Mouse (Mus musculus): Measurements from ENCODE around the gene Ugp2. TPM values are rescaled to one million over a fixed set of nuclear protein-coding genes. Genes with fewer than 3 reads are reported as not detected.
"Not testable (repeated sequence)": the region's sequence is repeated elsewhere in the genome, so short reads cannot be mapped to it uniquely, and the experiment has no call there.

Gene Ugp2
- polyA plus RNA-seq, 1 experiment, result 29.9 TPM

GRCm38 (mm10) chr11:21303619-21304018, 67.4 kb downstream of the Ugp2 start:
- TF ChIP-seq MYOD1 (IDR thresholded peaks at IDR 0.05; ENCODE audit: control insufficient read depth in 1 of 3, insufficient read length in 2 of 3, low read depth in 2 of 3) (no peak), MAX (IDR thresholded peaks at IDR 0.05; ENCODE audit: low read depth) (no peak), TCF12 (IDR thresholded peaks at IDR 0.05; ENCODE audit: insufficient read depth, poor library complexity, severe bottlenecking) (no peak), POLR2AphosphoS2 (IDR thresholded peaks at IDR 0.05; ENCODE audit: insufficient read length, low read depth) (no peak), REST (IDR thresholded peaks at IDR 0.05; ENCODE audit: insufficient read depth, insufficient read length) (no peak), CEBPB (IDR thresholded peaks at IDR 0.05; ENCODE audit: insufficient read depth, poor library complexity, severe bottlenecking) (no peak), TCF3 (IDR thresholded peaks at IDR 0.05; ENCODE audit: insufficient read length, low read depth) (no peak), MYOG (IDR thresholded peaks at IDR 0.05; ENCODE audit: control insufficient read depth in 1 of 3, insufficient read depth in 1 of 3, insufficient read length in 2 of 3, low read depth in 2 of 3) (no peak), USF1 (IDR thresholded peaks at IDR 0.05; ENCODE audit: low read depth) (no peak), SRF (IDR thresholded peaks at IDR 0.05; ENCODE audit: control insufficient read depth, insufficient read length, low read depth) (no peak), E2F4 (IDR thresholded peaks at IDR 0.05; ENCODE audit: insufficient read depth) (no peak), POLR2A (IDR thresholded peaks at IDR 0.05; ENCODE audit: insufficient read length, low read depth) (no peak)
- no peak overlapping the region for H3K4me3 ChIP-seq
- no peak overlapping the region for H3ac ChIP-seq (ENCODE audit: control insufficient read depth, insufficient read length)
- peaks cover 24% of the 10 kb centered on the region for H3K36me3 ChIP-seq (ENCODE audit: control insufficient read depth, insufficient read depth)
- H3K4me2 ChIP-seq (ENCODE audit: low read depth), result no peak overlapping the region
- no peaks in the 10 kb centered on the region for H3K27me3 ChIP-seq (ENCODE audit: control insufficient read depth, insufficient read depth, insufficient read length)
- no peaks in the 10 kb centered on the region for H3K79me2 ChIP-seq (ENCODE audit: control insufficient read depth, insufficient read depth)

DNA sequence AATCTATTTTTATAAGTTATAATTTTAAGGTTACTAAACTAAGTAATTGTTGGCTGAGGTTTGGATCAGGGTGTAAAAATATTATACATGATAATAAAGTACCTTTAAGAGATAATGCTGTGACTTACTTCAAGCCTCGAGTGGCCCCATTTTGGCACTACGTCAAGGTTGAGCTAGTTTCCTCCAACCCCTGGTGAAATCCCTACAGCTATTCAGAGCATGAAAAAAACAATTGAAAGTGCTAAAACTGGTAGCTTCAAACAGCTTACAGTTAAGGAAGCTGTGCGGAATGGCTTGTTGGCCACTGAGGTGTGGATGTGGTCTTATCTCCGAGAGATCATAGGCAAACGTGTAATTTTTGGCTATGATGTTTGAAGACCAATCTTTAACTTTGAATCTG, 75.5 kb downstream of the Ugp2 start:
- Histone ChIP-seq H3K79me2 (ENCODE audit: control insufficient read depth, insufficient read depth) (no peaks in the 10 kb centered on the region), H3K4me3 (no peak overlapping the region), H3K36me3 (ENCODE audit: control insufficient read depth, insufficient read depth) (peaks cover 9% of the 10 kb centered on the region), H3K4me2 (ENCODE audit: low read depth) (no peak overlapping the region), H3ac (ENCODE audit: control insufficient read depth, insufficient read length) (no peak overlapping the region), H3K27me3 (ENCODE audit: control insufficient read depth, insufficient read depth, insufficient read length) (no peaks in the 10 kb centered on the region)
- TF ChIP-seq SRF (IDR thresholded peaks at IDR 0.05; ENCODE audit: control insufficient read depth, insufficient read length, low read depth) (no peak), TCF3 (IDR thresholded peaks at IDR 0.05; ENCODE audit: insufficient read length, low read depth) (no peak), MYOD1 (IDR thresholded peaks at IDR 0.05; ENCODE audit: control insufficient read depth in 1 of 3, insufficient read length in 2 of 3, low read depth in 2 of 3) (no peak), USF1 (IDR thresholded peaks at IDR 0.05; ENCODE audit: low read depth) (no peak), MAX (IDR thresholded peaks at IDR 0.05; ENCODE audit: low read depth) (no peak), REST (IDR thresholded peaks at IDR 0.05; ENCODE audit: insufficient read depth, insufficient read length) (no peak), POLR2AphosphoS2 (IDR thresholded peaks at IDR 0.05; ENCODE audit: insufficient read length, low read depth) (no peak)

DNA sequence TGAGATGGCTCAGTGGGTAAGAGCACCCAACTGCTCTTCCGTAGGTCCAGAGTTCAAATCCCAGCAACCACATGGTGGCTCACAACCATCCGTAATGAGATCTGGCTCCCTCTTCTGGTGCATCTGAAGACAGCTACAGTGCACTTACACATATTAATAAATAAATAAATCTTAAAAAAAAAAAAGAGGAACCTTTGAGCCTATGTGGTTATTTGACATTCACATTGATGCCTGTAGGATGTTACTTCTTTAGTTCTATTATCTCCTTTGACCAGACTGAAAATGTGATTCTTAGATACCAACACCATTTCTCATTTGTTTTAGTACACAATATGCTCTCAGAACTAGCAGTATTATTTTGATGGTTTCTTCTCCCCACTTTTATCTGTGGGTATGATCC, 82.8 kb downstream of the Ugp2 start:
- H3K4me2 ChIP-seq (ENCODE audit: low read depth); H3K36me3 ChIP-seq (ENCODE audit: control insufficient read depth, insufficient read depth); H3ac ChIP-seq (ENCODE audit: control insufficient read depth, insufficient read length); H3K4me3 ChIP-seq; H3K79me2 ChIP-seq (ENCODE audit: control insufficient read depth, insufficient read depth); H3K27me3 ChIP-seq (ENCODE audit: control insufficient read depth, insufficient read depth, insufficient read length): not testable (repeated sequence)

- Histone ChIP-seq H3K36me3 (ENCODE audit: control insufficient read depth, insufficient read depth) (no peaks in the 10 kb centered on the region), H3K4me3 (no peak overlapping the region), H3K4me2 (ENCODE audit: low read depth) (no peak overlapping the region), H3K79me2 (ENCODE audit: control insufficient read depth, insufficient read depth) (no peaks in the 10 kb centered on the region), H3K27me3 (ENCODE audit: control insufficient read depth, insufficient read depth, insufficient read length) (no peaks in the 10 kb centered on the region), H3ac (ENCODE audit: control insufficient read depth, insufficient read length) (no peak overlapping the region)
- TF ChIP-seq MAX (IDR thresholded peaks at IDR 0.05; ENCODE audit: low read depth) (no peak), USF1 (IDR thresholded peaks at IDR 0.05; ENCODE audit: low read depth) (no peak), MYOD1 (IDR thresholded peaks at IDR 0.05; ENCODE audit: control insufficient read depth in 1 of 3, insufficient read length in 2 of 3, low read depth in 2 of 3) (no peak), SRF (IDR thresholded peaks at IDR 0.05; ENCODE audit: control insufficient read depth, insufficient read length, low read depth) (no peak), E2F4 (IDR thresholded peaks at IDR 0.05; ENCODE audit: insufficient read depth) (no peak), POLR2A (IDR thresholded peaks at IDR 0.05; ENCODE audit: insufficient read length, low read depth) (no peak), TCF12 (IDR thresholded peaks at IDR 0.05; ENCODE audit: insufficient read depth, poor library complexity, severe bottlenecking) (no peak), POLR2AphosphoS2 (IDR thresholded peaks at IDR 0.05; ENCODE audit: insufficient read length, low read depth) (no peak), MYOG (IDR thresholded peaks at IDR 0.05; ENCODE audit: control insufficient read depth in 1 of 3, insufficient read depth in 1 of 3, insufficient read length in 2 of 3, low read depth in 2 of 3) (no peak), REST (IDR thresholded peaks at IDR 0.05; ENCODE audit: insufficient read depth, insufficient read length) (no peak), CEBPB (IDR thresholded peaks at IDR 0.05; ENCODE audit: insufficient read depth, poor library complexity, severe bottlenecking) (no peak)
Measured at GRCm38 (mm10) chr11:21286391-21286790, 84.6 kb downstream of the Ugp2 start.

- Histone ChIP-seq H3K27me3 (ENCODE audit: control insufficient read depth, insufficient read depth, insufficient read length) (no peaks in the 10 kb centered on the region), H3K36me3 (ENCODE audit: control insufficient read depth, insufficient read depth) (peaks cover 27% of the 10 kb centered on the region), H3K4me2 (ENCODE audit: low read depth) (no peak overlapping the region), H3K79me2 (ENCODE audit: control insufficient read depth, insufficient read depth) (no peaks in the 10 kb centered on the region), H3ac (ENCODE audit: control insufficient read depth, insufficient read length) (no peak overlapping the region), H3K4me3 (no peak overlapping the region)
- TF ChIP-seq TCF12 (IDR thresholded peaks at IDR 0.05; ENCODE audit: insufficient read depth, poor library complexity, severe bottlenecking) (no peak), MYOD1 (IDR thresholded peaks at IDR 0.05; ENCODE audit: control insufficient read depth in 1 of 3, insufficient read length in 2 of 3, low read depth in 2 of 3) (no peak), POLR2A (IDR thresholded peaks at IDR 0.05; ENCODE audit: insufficient read length, low read depth) (no peak), USF1 (IDR thresholded peaks at IDR 0.05; ENCODE audit: low read depth) (no peak)
Measured at GRCm38 (mm10) chr11:21276151-21276550, 94.8 kb downstream of the Ugp2 start.

Other genes with a start within 250 kb of the Ugp2 start
- gene Vps54, start 131.9 kb downstream of the Ugp2 start, polyA plus RNA-seq (2012; fragmentation: generic; extraction: Trizol), result 4.1 TPM
- 5.2 TPM for gene Wdpcp, start 201.0 kb upstream of the Ugp2 start, polyA plus RNA-seq (2012; fragmentation: generic; extraction: Trizol)
- 184 TPM for gene Mdh1, start 201.2 kb upstream of the Ugp2 start, polyA plus RNA-seq (2012; fragmentation: generic; extraction: Trizol)